ENCODE assay signal across 17 mouse cellular contexts in the genomic region with DNA sequence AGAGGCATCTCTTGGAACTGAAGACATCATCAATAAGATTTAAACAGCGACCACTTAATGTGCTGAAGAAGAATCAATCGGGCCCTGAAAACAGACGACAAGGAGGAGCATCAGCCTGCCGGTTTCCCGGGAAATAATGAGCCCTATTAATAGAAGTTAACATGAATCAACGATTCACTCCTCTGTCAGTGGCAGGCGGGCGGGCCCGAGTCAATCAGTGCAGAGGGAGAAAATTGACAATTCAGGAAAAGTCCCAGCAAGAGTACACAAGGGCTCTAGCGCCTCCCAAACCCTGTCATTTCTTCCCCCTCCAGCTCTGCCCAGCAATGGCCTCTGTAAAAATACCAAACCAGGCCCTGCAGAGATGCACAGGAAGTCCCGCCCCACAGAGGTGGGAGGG.
DNase-seq lines count a peak whose midpoint lies in the region; ATAC-seq and TF ChIP-seq lines count a peak whose summit lies in the region.
"Had no signal": no experiment of that assay in that cellular context is flagged by ENCODE, and none has a peak within 500 bp of the region (broad histone marks: within the 10 kb centered on the region; RNA-seq: fewer than 3 reads in every experiment).

No protein-coding gene starts in this region.

- TF ChIP-seq CTCF in stomach, postnatal 0 days (IDR thresholded peaks at IDR 0.05; ENCODE audit: low read depth), result no peak
- no peak for TF ChIP-seq CTCF in forebrain, postnatal 0 days (IDR thresholded peaks at IDR 0.05; ENCODE audit: low read depth)

- H3K4me1 ChIP-seq in stomach, embryonic 16.5 days (ENCODE audit: control insufficient read depth, insufficient read depth, low read length), result no peaks in the 10 kb centered on the region
- no peaks in the 10 kb centered on the region for H3K4me1 ChIP-seq in stomach, postnatal 0 days (replicated peaks; ENCODE audit: control insufficient read depth, insufficient read depth)
- H3K4me1 ChIP-seq in forebrain, postnatal 0 days (ENCODE audit: insufficient read depth), result no peaks in the 10 kb centered on the region
- H3K4me1 ChIP-seq in neural tube, embryonic 13.5 days (replicated peaks), result no peaks in the 10 kb centered on the region
- H3K4me1 ChIP-seq: midbrain, embryonic 15.5 days; neural tube, embryonic 12.5 days had no signal

- H3K4me2 ChIP-seq in stomach, embryonic 16.5 days (ENCODE audit: low read depth, low read length), result no peak overlapping the region
- H3K4me2 ChIP-seq in stomach, postnatal 0 days (replicated peaks; ENCODE audit: low read depth), result no peak overlapping the region
- H3K4me2 ChIP-seq in forebrain, postnatal 0 days (ENCODE audit: low read depth), result no peak overlapping the region
- 0 out of 2 replicates have a peak overlapping the region, but pooled peaks have one; percentile 5 for H3K4me2 ChIP-seq in neural tube, embryonic 13.5 days
- H3K4me2 ChIP-seq: heart, embryonic 11.5 days; midbrain, embryonic 15.5 days; neural tube, embryonic 12.5 days had no signal

- H3K36me3 ChIP-seq in stomach, embryonic 16.5 days (ENCODE audit: control insufficient read depth, insufficient read depth, low read length), result no peaks in the 10 kb centered on the region
- no peaks in the 10 kb centered on the region for H3K36me3 ChIP-seq in stomach, postnatal 0 days (ENCODE audit: control insufficient read depth, insufficient read depth, low read length)
- no peaks in the 10 kb centered on the region for H3K36me3 ChIP-seq in forebrain, postnatal 0 days (ENCODE audit: insufficient read depth)
- H3K36me3 ChIP-seq in neural tube, embryonic 13.5 days, result no peaks in the 10 kb centered on the region
- H3K36me3 ChIP-seq: midbrain, embryonic 15.5 days; neural tube, embryonic 12.5 days had no signal

- no peak overlapping the region for H3K27ac ChIP-seq in stomach, embryonic 16.5 days (ENCODE audit: low read length)
- no peak overlapping the region for H3K27ac ChIP-seq in stomach, postnatal 0 days (replicated peaks)
- H3K27ac ChIP-seq in forebrain, postnatal 0 days (ENCODE audit: low read depth, low read length), result 0 out of 2 replicates have a peak overlapping the region, but pooled peaks have one; percentile 21
- H3K27ac ChIP-seq in neural tube, embryonic 13.5 days (replicated peaks), result no peak overlapping the region
- H3K27ac ChIP-seq: macrophage; midbrain, embryonic 15.5 days; neural tube, embryonic 12.5 days had no signal

- WGBS in stomach, embryonic 16.5 days, result 60% methylated on average over 11 of the region's 11 CpGs
- 71% methylated on average over 11 of the region's 11 CpGs for WGBS in stomach, postnatal 0 days
- WGBS in forebrain, postnatal 0 days, result 44% methylated on average over 11 of the region's 11 CpGs
- 56% methylated on average over 11 of the region's 11 CpGs for WGBS in neural tube, embryonic 13.5 days

- peak; percentile 37 for DNase-seq in layer of hippocampus, adult 11-12 months (ENCODE audit: low spot score)
- no peak for DNase-seq in layer of hippocampus, adult 9-10 months (ENCODE audit: low spot score)
- DNase-seq in stomach, postnatal 0 days (ENCODE audit: low spot score), result no peak
- DNase-seq in forebrain, postnatal 0 days, result peak; percentile 45
- DNase-seq in gastrocnemius, postnatal 10 days, result no peak
- no peak for DNase-seq in embryo, embryonic 9.5 days (ENCODE audit: extremely low spot score)
- DNase-seq: adrenal gland, adult 2 months; B cell, adult 2 months; cerebellum, adult 9-11 months; thymus, adult 18-20 months had no signal

- H3K27me3 ChIP-seq in stomach, embryonic 16.5 days (ENCODE audit: control insufficient read depth, insufficient read depth, low read length), result no peaks in the 10 kb centered on the region
- no peaks in the 10 kb centered on the region for H3K27me3 ChIP-seq in stomach, postnatal 0 days (ENCODE audit: control insufficient read depth, insufficient read depth, low read length)
- H3K27me3 ChIP-seq in forebrain, postnatal 0 days (ENCODE audit: insufficient read depth, low read length), result no peaks in the 10 kb centered on the region
- H3K27me3 ChIP-seq in neural tube, embryonic 13.5 days, result no peaks in the 10 kb centered on the region
- H3K27me3 ChIP-seq: midbrain, embryonic 15.5 days; neural tube, embryonic 12.5 days had no signal

- no peak overlapping the region for H3K4me3 ChIP-seq in stomach, embryonic 16.5 days (replicated peaks; ENCODE audit: low read length)
- no peak overlapping the region for H3K4me3 ChIP-seq in stomach, postnatal 0 days (ENCODE audit: low read depth, low read length)
- H3K4me3 ChIP-seq in forebrain, postnatal 0 days (ENCODE audit: low read depth, low read length), result no peak overlapping the region
- no peak overlapping the region for H3K4me3 ChIP-seq in neural tube, embryonic 13.5 days
- H3K4me3 ChIP-seq: midbrain, embryonic 15.5 days; neural tube, embryonic 12.5 days had no signal

- no peak overlapping the region for H3K9ac ChIP-seq in stomach, embryonic 16.5 days (ENCODE audit: low read length)
- H3K9ac ChIP-seq in stomach, postnatal 0 days (ENCODE audit: low read length), result no peak overlapping the region
- no peak overlapping the region for H3K9ac ChIP-seq in forebrain, postnatal 0 days
- no peak overlapping the region for H3K9ac ChIP-seq in neural tube, embryonic 13.5 days
- H3K9ac ChIP-seq: midbrain, embryonic 15.5 days; neural tube, embryonic 12.5 days had no signal

- no peak for TF ChIP-seq EP300 in stomach, postnatal 0 days (optimal IDR thresholded peaks at IDR 0.05)

- no peaks in the 10 kb centered on the region for H3K9me3 ChIP-seq in stomach, embryonic 16.5 days (replicated peaks; ENCODE audit: control insufficient read depth, low read length)
- no peaks in the 10 kb centered on the region for H3K9me3 ChIP-seq in stomach, postnatal 0 days (ENCODE audit: control insufficient read depth, low read length)
- no peaks in the 10 kb centered on the region for H3K9me3 ChIP-seq in forebrain, postnatal 0 days (ENCODE audit: low read length)
- no peaks in the 10 kb centered on the region for H3K9me3 ChIP-seq in neural tube, embryonic 13.5 days
- H3K9me3 ChIP-seq: midbrain, embryonic 15.5 days; neural tube, embryonic 12.5 days had no signal

- 0 out of 2 replicates have a peak, but pooled peaks have one; percentile 37 for ATAC-seq in stomach, embryonic 16.5 days (ENCODE audit: insufficient read depth, low FRiP score)
- no peak for ATAC-seq in stomach, postnatal 0 days (ENCODE audit: low FRiP score, low TSS enrichment)
- ATAC-seq in forebrain, postnatal 0 days, result peak; percentile 79; the same call in 1 of the 2 replicates
- ATAC-seq in neural tube, embryonic 13.5 days (ENCODE audit: low read depth), result 0 out of 2 replicates have a peak, but pooled peaks have one; percentile 27
- ATAC-seq: inflammation-experienced regulatory T-cells, adult 6 months; midbrain, embryonic 15.5 days had no signal

Comparison
In these comparisons a context has a peak if more than half of its experiments do, and no peak if none do; other contexts are left out.
1. DNase-seq: peak in layer of hippocampus, adult 11-12 months (single experiment) and forebrain, postnatal 0 days (single experiment); none in layer of hippocampus, adult 9-10 months (single experiment), stomach, postnatal 0 days (single experiment), gastrocnemius, postnatal 10 days (single experiment) and embryo, embryonic 9.5 days (single experiment).